Mouse (Mus musculus) stomach, postnatal 0 days (tissue): Measurements from ENCODE around the gene Gfod1. TPM values are rescaled to one million over a fixed set of nuclear protein-coding genes. Genes with fewer than 3 reads are reported as not detected.

Experiments
- ATAC-seq: fragments of 200-750 bp; cut with Nextera tagmentation; 2 replicates; pipeline ENCODE4 v1.8.0; 2017; ENCODE audit not compliant: low FRiP score, low TSS enrichment
- DNase-seq: peaks from one replicate; pipeline ENCODE4 v3.0.0-alpha.2; 2016; ENCODE audit warnings: low spot score
- H3K27ac ChIP-seq: fragments of 300-500 bp; sonication (generic); replicated peaks from 2 replicates; pipeline ENCODE4 v1.5.1; 2014; ENCODE audit warnings: mild to moderate bottlenecking, control low read depth
- H3K27me3 ChIP-seq: fragments of 300-500 bp; sonication (generic); 2 replicates; pipeline ENCODE4 v1.6.1; 2014; ENCODE audit warnings: low read length; ENCODE audit not compliant: control insufficient read depth, insufficient read depth
- H3K36me3 ChIP-seq: fragments of 300-500 bp; sonication (generic); 2 replicates; pipeline ENCODE4 v1.6.1; 2014; ENCODE audit warnings: low read length, mixed read lengths; ENCODE audit not compliant: control insufficient read depth, insufficient read depth
- H3K4me1 ChIP-seq: fragments of 300-500 bp; sonication (generic); replicated peaks from 2 replicates; pipeline ENCODE4 v1.6.1; 2014; ENCODE audit warnings: antibody characterized with exemption; ENCODE audit not compliant: control insufficient read depth, insufficient read depth
- H3K4me2 ChIP-seq: fragments of 300-500 bp; sonication (generic); replicated peaks from 2 replicates; pipeline ENCODE4 v1.6.1; 2014; ENCODE audit warnings: low read depth, mild to moderate bottlenecking, control low read depth, moderate library complexity
- H3K4me3 ChIP-seq: fragments of 300-500 bp; sonication (generic); 2 replicates; pipeline ENCODE4 v1.5.1; 2014; ENCODE audit warnings: low read depth, low read length, control low read depth
- H3K9ac ChIP-seq: fragments of 300-500 bp; sonication (generic); 2 replicates; pipeline ENCODE4 v1.6.1; 2014; ENCODE audit warnings: mild to moderate bottlenecking, low read length, control low read depth, mixed read lengths
- H3K9me3 ChIP-seq: fragments of 300-500 bp; sonication (generic); 2 replicates; pipeline ENCODE4 v1.6.1; 2016; ENCODE audit warnings: low read length; ENCODE audit not compliant: control insufficient read depth
- CTCF ChIP-seq: IDR thresholded peaks from 2 replicates; pipeline ENCODE4 v1.5.1; 2016; ENCODE audit warnings: antibody characterized with exemption, low read depth, mild to moderate bottlenecking, moderate library complexity
- EP300 ChIP-seq: optimal IDR thresholded peaks from 2 replicates; pipeline ENCODE3; 2016; ENCODE audit warnings: antibody characterized with exemption
- WGBS: fragments of 180-500 bp; shearing (Covaris S2); extraction: QIAGEN DNeasy Blood & Tissue Kit; methylation state at CpG from one replicate; pipeline ENCODE4 v1.1.7; 2014; 5-methylcytosine and 5-hydroxymethylcytosine counted together
- polyA plus RNA-seq: library from polyadenylated mRNA; unstranded; fragments of >200 nt; fragmentation: Nextera tagmentation; extraction: Ambion mirVana; gene quantifications from 2 replicates; pipeline ENCODE4 v1.2.1, GENCODE M21; 2015

The Gfod1 gene
- polyA plus RNA-seq, 1 experiment from 2014 or later, result 0.57 TPM

- Histone ChIP-seq H3K4me3 (no peak overlapping the region), H3K4me2 (no peak overlapping the region), H3K27me3 (no peaks in the 10 kb centered on the region), H3K9me3 (no peaks in the 10 kb centered on the region), H3K27ac (no peak overlapping the region), H3K9ac (no peak overlapping the region), H3K4me1 (no peaks in the 10 kb centered on the region), H3K36me3 (no peaks in the 10 kb centered on the region)
- DNase-seq (no peak), ATAC-seq (no peak)
- TF ChIP-seq CTCF, result no peak
- TF ChIP-seq EP300, result no peak
- WGBS, result 85% methylated on average over 6 of the region's 6 CpGs
Observed at GRCm38 (mm10) chr13:43248381-43248780, 55.6 kb downstream of the Gfod1 start.

GRCm38 (mm10) chr13:43246876-43247275 is 57.1 kb downstream of the Gfod1 start:
- 93% methylated on average over 4 of the region's 4 CpGs for WGBS
- H3K4me1 ChIP-seq, result no peaks in the 10 kb centered on the region
- H3K4me3 ChIP-seq, result no peak overlapping the region
- H3K27ac ChIP-seq, result no peak overlapping the region
- H3K4me2 ChIP-seq, result no peak overlapping the region
- no peak for TF ChIP-seq EP300
- TF ChIP-seq CTCF, result no peak
- H3K9me3 ChIP-seq, result no peaks in the 10 kb centered on the region
- H3K36me3 ChIP-seq, result no peaks in the 10 kb centered on the region
- no peak overlapping the region for H3K9ac ChIP-seq
- ATAC-seq, result no peak
- DNase-seq, result no peak
- no peaks in the 10 kb centered on the region for H3K27me3 ChIP-seq

- ATAC-seq, result no peak
- Histone ChIP-seq H3K27ac (no peak overlapping the region), H3K4me2 (no peak overlapping the region), H3K27me3 (no peaks in the 10 kb centered on the region), H3K9ac (no peak overlapping the region), H3K4me1 (no peaks in the 10 kb centered on the region), H3K9me3 (no peaks in the 10 kb centered on the region), H3K4me3 (no peak overlapping the region), H3K36me3 (no peaks in the 10 kb centered on the region)
- no peak for TF ChIP-seq CTCF
- TF ChIP-seq EP300, result no peak
- no peak for DNase-seq
- WGBS, result 47% methylated on average over 7 of the region's 7 CpGs
Observed at GRCm38 (mm10) chr13:43243793-43244192, 60.2 kb downstream of the Gfod1 start.

- TF ChIP-seq CTCF, result no peak
- no peak for TF ChIP-seq EP300
- Histone ChIP-seq H3K27ac (no peak overlapping the region), H3K9me3 (no peaks in the 10 kb centered on the region), H3K36me3 (no peaks in the 10 kb centered on the region), H3K4me2 (no peak overlapping the region), H3K4me3 (no peak overlapping the region), H3K4me1 (no peaks in the 10 kb centered on the region), H3K9ac (no peak overlapping the region), H3K27me3 (no peaks in the 10 kb centered on the region)
- WGBS, result 84% methylated on average over 3 of the region's 3 CpGs
- no peak for DNase-seq
- no peak for ATAC-seq
Observed at GRCm38 (mm10) chr13:43243240-43243639, 60.7 kb downstream of the Gfod1 start.

- DNase-seq (no peak), ATAC-seq (no peak)
- Histone ChIP-seq H3K4me2 (no peak overlapping the region), H3K4me3 (no peak overlapping the region), H3K9me3 (no peaks in the 10 kb centered on the region), H3K36me3 (no peaks in the 10 kb centered on the region), H3K27me3 (no peaks in the 10 kb centered on the region), H3K9ac (no peak overlapping the region), H3K4me1 (no peaks in the 10 kb centered on the region), H3K27ac (no peak overlapping the region)
- WGBS, result 74% methylated on average over 2 of the region's 2 CpGs
- no peak for TF ChIP-seq EP300
- no peak for TF ChIP-seq CTCF
Observed at GRCm38 (mm10) chr13:43241750-43242149, 62.2 kb downstream of the Gfod1 start.

- H3K9ac ChIP-seq, result no peak overlapping the region
- H3K9me3 ChIP-seq, result no peaks in the 10 kb centered on the region
- H3K27me3 ChIP-seq, result no peaks in the 10 kb centered on the region
- H3K27ac ChIP-seq, result no peak overlapping the region
- H3K36me3 ChIP-seq, result no peaks in the 10 kb centered on the region
- ATAC-seq (no peak), DNase-seq (no peak)
- no peaks in the 10 kb centered on the region for H3K4me1 ChIP-seq
- no peak for TF ChIP-seq EP300
- no peak overlapping the region for H3K4me3 ChIP-seq
- H3K4me2 ChIP-seq, result no peak overlapping the region
- WGBS, result 7% methylated on average over 1 of the region's 1 CpGs
Observed at GRCm38 (mm10) chr13:43241069-43241468, 62.9 kb downstream of the Gfod1 start.
